10 mouse cellular contexts compared by ENCODE assay signal in the genomic region with DNA sequence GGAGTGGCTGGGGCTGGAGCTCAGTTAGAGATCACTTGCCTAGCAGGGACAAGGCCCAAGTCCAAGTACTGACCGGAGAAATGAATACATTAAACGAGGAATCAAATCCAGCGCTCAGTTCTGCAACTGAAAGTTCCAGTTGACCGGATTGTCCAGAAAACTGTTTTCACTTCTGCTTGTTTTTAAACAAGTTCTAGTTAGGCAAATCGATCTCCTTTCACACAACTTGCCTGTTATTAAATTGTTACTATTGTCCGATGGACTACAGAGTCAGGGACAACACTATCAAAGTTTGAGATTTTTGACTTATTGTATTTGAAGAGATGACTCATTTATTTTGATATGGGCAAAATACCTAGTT. TPM values are rescaled to one million over a fixed set of nuclear protein-coding genes. Genes with fewer than 3 reads are reported as not detected.
DNase-seq lines count a peak whose midpoint lies in the region; ATAC-seq and TF ChIP-seq lines count a peak whose summit lies in the region.
"Had no signal": no experiment of that assay in that cellular context is flagged by ENCODE, and none has a peak within 500 bp of the region (broad histone marks: within the 10 kb centered on the region; RNA-seq: fewer than 3 reads in every experiment).

No protein-coding gene starts in this region.

- intact Hi-C loops in gastrocnemius, adult 2 months (cut with DNase I): no loop called here
- intact Hi-C loops in gastrocnemius, postnatal 36 days (cut with DNase I): no loop called here

- no peaks in the 10 kb centered on the region for H3K9me3 ChIP-seq in lung, postnatal 0 days (ENCODE audit: low read length)
- H3K9me3 ChIP-seq in limb, embryonic 10.5 days (replicated peaks): no peaks in the 10 kb centered on the region
- H3K9me3 ChIP-seq in neural tube, embryonic 15.5 days (replicated peaks): no peaks in the 10 kb centered on the region

- WGBS in lung, postnatal 0 days: 83% methylated on average over 6 of the region's 6 CpGs
- 81% methylated on average over 6 of the region's 6 CpGs for WGBS in limb, embryonic 10.5 days
- 78% methylated on average over 6 of the region's 6 CpGs for WGBS in neural tube, embryonic 15.5 days

- peak overlapping the region; percentile 41; the same call in 1 of the 2 replicates for H3K4me2 ChIP-seq in lung, postnatal 0 days (replicated peaks; ENCODE audit: low read depth, low read length)
- H3K4me2 ChIP-seq in neural tube, embryonic 15.5 days: peak overlapping the region; percentile 74

- no peak overlapping the region for H3K27ac ChIP-seq in gastrocnemius, adult 2 months
- H3K27ac ChIP-seq in lung, postnatal 0 days (ENCODE audit: low read length): no peak overlapping the region
- H3K27ac ChIP-seq in limb, embryonic 10.5 days: peak overlapping the region; percentile 85
- H3K27ac ChIP-seq in neural tube, embryonic 15.5 days (replicated peaks): no peak overlapping the region

- H3K27me3 ChIP-seq in lung, postnatal 0 days (replicated peaks; ENCODE audit: insufficient read depth, low read length): no peaks in the 10 kb centered on the region
- peaks cover 45% of the 10 kb centered on the region for H3K27me3 ChIP-seq in limb, embryonic 10.5 days (ENCODE audit: low read depth, poor library complexity, severe bottlenecking)
- H3K27me3 ChIP-seq in neural tube, embryonic 15.5 days (replicated peaks): peaks cover 25% of the 10 kb centered on the region

- ATAC-seq in lung, postnatal 0 days: no peak
- ATAC-seq in neural tube, embryonic 15.5 days (ENCODE audit: low FRiP score): no peak

- no peak for TF ChIP-seq EP300 in lung, postnatal 0 days (IDR thresholded peaks at IDR 0.05)

- TF ChIP-seq CTCF in gastrocnemius, adult 2 months (IDR thresholded peaks at IDR 0.05): no peak
- no peak for TF ChIP-seq CTCF in lung, postnatal 0 days (IDR thresholded peaks at IDR 0.05)

- H3K4me1 ChIP-seq in lung, postnatal 0 days (ENCODE audit: insufficient read depth, low read depth, low read length): no peaks in the 10 kb centered on the region
- peaks cover 27% of the 10 kb centered on the region for H3K4me1 ChIP-seq in limb, embryonic 10.5 days
- H3K4me1 ChIP-seq in neural tube, embryonic 15.5 days: peaks cover 9% of the 10 kb centered on the region

- no peaks in the 10 kb centered on the region for H3K36me3 ChIP-seq in lung, postnatal 0 days (ENCODE audit: insufficient read depth, low read length)
- no peaks in the 10 kb centered on the region for H3K36me3 ChIP-seq in limb, embryonic 10.5 days
- H3K36me3 ChIP-seq in neural tube, embryonic 15.5 days: no peaks in the 10 kb centered on the region

- no peak overlapping the region for H3K9ac ChIP-seq in lung, postnatal 0 days (replicated peaks; ENCODE audit: low read depth)
- H3K9ac ChIP-seq in neural tube, embryonic 15.5 days (replicated peaks): peak overlapping the region; percentile 27; the same call in 1 of the 2 replicates

- peak overlapping the region; percentile 41; the same call in 1 of the 2 replicates for H3K4me3 ChIP-seq in gastrocnemius, adult 2 months
- no peak overlapping the region for H3K4me3 ChIP-seq in lung, postnatal 0 days (ENCODE audit: low read depth, low read length)
- H3K4me3 ChIP-seq in limb, embryonic 10.5 days: peak overlapping the region; percentile 42; the same call in 1 of the 2 replicates
- peak overlapping the region; percentile 40 for H3K4me3 ChIP-seq in neural tube, embryonic 15.5 days (replicated peaks)

- DNase-seq in gastrocnemius, adult 2 months: no peak
- DNase-seq in gastrocnemius, postnatal 36 days: no peak
- no peak for DNase-seq in lung, postnatal 0 days (ENCODE audit: low spot score)
- DNase-seq in lung, postnatal 14 days: no peak
- no peak for DNase-seq in limb, embryonic 10.5 days (ENCODE audit: low spot score)
- DNase-seq in cerebellum, postnatal 4 days (ENCODE audit: low spot score in 2 of 2): no peak
- no peak for DNase-seq in urinary bladder, adult 18-20 months (ENCODE audit: low spot score in 2 of 2)
- DNase-seq: cerebellum, adult 11-12 months; thymus, postnatal 4 days had no signal

RNA-seq across cellular contexts. Expression of a gene that starts 0.5 kb away (rescaled TPM):
- total RNA-seq in gastrocnemius, adult 2 months (2021): not detected
- total RNA-seq in gastrocnemius, postnatal 36 days (2021): not detected
- polyA plus RNA-seq in lung, postnatal 0 days (2015; fragmentation: Nextera tagmentation; extraction: Ambion mirVana): not detected in 2 replicates
- 0.24 and 0.49 TPM in 2 replicates for polyA plus RNA-seq in limb, embryonic 10.5 days (2016; fragmentation: Nextera tagmentation; extraction: Ambion mirVana)
- polyA plus RNA-seq in neural tube, embryonic 15.5 days (2015; fragmentation: Nextera tagmentation; extraction: Ambion mirVana): 0.67 and 0.78 TPM in 2 replicates

RNA-seq across cellular contexts. Expression of a gene that starts 2.5 kb away (rescaled TPM):
- total RNA-seq in gastrocnemius, adult 2 months (2021): 1 to 10 TPM in 1 of 2 experiments, under 1 TPM in 1; 0.69 to 1.3 TPM
- 1 to 10 TPM in 1 of 2 experiments, under 1 TPM in 1; 0.79 to 1.5 TPM for total RNA-seq in gastrocnemius, postnatal 36 days (2021)
- 9.1 and 9.8 TPM in 2 replicates for polyA plus RNA-seq in lung, postnatal 0 days (2015; fragmentation: Nextera tagmentation; extraction: Ambion mirVana)
- 1.1 and 1.2 TPM in 2 replicates for polyA plus RNA-seq in limb, embryonic 10.5 days (2016; fragmentation: Nextera tagmentation; extraction: Ambion mirVana)
- polyA plus RNA-seq in neural tube, embryonic 15.5 days (2015; fragmentation: Nextera tagmentation; extraction: Ambion mirVana): 1.7 and 12.4 TPM in 2 replicates

RNA-seq across cellular contexts. Expression of a gene that starts 25.8 kb away (rescaled TPM):
- 1 to 10 TPM; 2.6 to 4.1 TPM for total RNA-seq in gastrocnemius, adult 2 months (2021)
- total RNA-seq in gastrocnemius, postnatal 36 days (2021): 1 to 10 TPM; 2.7 to 3.3 TPM
- polyA plus RNA-seq in lung, postnatal 0 days (2015; fragmentation: Nextera tagmentation; extraction: Ambion mirVana): 46.5 and 52.3 TPM in 2 replicates
- polyA plus RNA-seq in limb, embryonic 10.5 days (2016; fragmentation: Nextera tagmentation; extraction: Ambion mirVana): 435 and 481 TPM in 2 replicates
- polyA plus RNA-seq in neural tube, embryonic 15.5 days (2015; fragmentation: Nextera tagmentation; extraction: Ambion mirVana): 28.9 and 44.5 TPM in 2 replicates

RNA-seq across cellular contexts. Expression of a gene that starts 29.4 kb away (rescaled TPM):
- total RNA-seq in gastrocnemius, adult 2 months (2021): not detected
- total RNA-seq in gastrocnemius, postnatal 36 days (2021): not detected
- 0.93 and 1.1 TPM in 2 replicates for polyA plus RNA-seq in lung, postnatal 0 days (2015; fragmentation: Nextera tagmentation; extraction: Ambion mirVana)
- 0.21 and 0.41 TPM in 2 replicates for polyA plus RNA-seq in limb, embryonic 10.5 days (2016; fragmentation: Nextera tagmentation; extraction: Ambion mirVana)
- 15.6 and 17.7 TPM in 2 replicates for polyA plus RNA-seq in neural tube, embryonic 15.5 days (2015; fragmentation: Nextera tagmentation; extraction: Ambion mirVana)

RNA-seq across cellular contexts. Expression of a gene that starts 35.9 kb away (rescaled TPM):
- not detected for total RNA-seq in gastrocnemius, adult 2 months (2021)
- total RNA-seq in gastrocnemius, postnatal 36 days (2021): not detected
- not detected in 2 replicates for polyA plus RNA-seq in lung, postnatal 0 days (2015; fragmentation: Nextera tagmentation; extraction: Ambion mirVana)
- not detected in 2 replicates for polyA plus RNA-seq in limb, embryonic 10.5 days (2016; fragmentation: Nextera tagmentation; extraction: Ambion mirVana)
- polyA plus RNA-seq in neural tube, embryonic 15.5 days (2015; fragmentation: Nextera tagmentation; extraction: Ambion mirVana): not detected in 2 replicates
